Mouse (Mus musculus): ENCODE results near the gene Hnrnpab.

The Hnrnpab gene

DNA sequence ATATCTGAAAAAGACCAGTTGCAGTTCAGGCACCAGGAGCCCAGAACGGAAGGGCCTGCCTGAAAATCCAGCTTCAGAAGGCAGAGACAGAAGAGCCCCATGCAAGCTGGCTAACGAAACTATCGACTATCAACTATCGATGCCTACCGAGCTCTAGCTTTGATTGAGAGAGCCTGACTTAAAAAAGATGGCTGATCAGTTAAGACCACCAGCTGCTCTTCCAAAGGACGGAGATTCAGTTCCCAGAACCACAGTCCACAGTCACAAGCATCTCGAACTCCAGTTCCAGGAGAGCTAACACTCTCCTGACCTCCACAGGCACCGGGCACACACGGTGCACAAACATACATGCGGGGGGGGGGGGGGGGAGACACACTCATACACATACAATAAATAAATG is 52.1 kb downstream of the Hnrnpab start:
- no peak for DNase-seq

DNA sequence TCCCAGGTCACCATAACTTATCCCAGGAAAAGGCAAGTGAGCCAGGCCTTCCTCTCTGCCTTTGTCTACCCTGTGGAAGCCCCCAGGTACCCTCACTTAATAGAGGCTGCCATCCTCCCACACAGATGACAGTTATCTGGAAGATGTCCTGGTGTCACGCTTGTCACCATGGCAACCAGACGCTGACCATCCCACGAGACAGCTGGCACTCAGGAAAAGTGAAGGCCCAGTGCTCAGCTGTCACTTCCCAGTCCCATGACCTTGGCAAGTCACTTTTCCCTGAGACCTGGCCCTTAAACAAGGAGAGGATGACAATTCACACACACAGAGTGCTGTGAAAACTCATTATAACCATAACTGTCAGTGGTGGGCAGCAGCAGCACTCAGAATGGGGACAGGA is 54.6 kb downstream of the Hnrnpab start:
- no peak for DNase-seq

DNA sequence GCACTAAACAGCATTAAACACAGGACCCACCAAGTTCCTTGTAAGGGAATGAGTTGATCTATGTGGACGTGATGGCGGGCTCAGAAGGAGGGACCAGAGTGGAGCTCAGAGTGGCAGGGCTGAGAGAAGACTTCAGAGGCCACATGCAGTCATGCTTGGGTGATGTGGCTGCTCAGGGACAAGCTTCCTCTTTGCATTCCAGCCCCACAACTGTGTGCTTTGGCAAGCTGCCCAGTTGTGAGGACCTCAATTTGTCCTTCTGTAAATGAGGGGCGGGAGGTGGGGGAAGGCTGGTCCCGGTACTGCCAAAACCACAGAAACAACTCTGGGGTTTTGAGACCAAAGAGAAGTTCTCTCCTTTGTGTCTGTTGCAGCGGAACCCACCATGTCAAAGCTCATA is 55.4 kb downstream of the Hnrnpab start:
- peak; percentile 38 to 49 for DNase-seq
